Mouse (Mus musculus) CH12.LX (cell line): Measurements from ENCODE around the gene Rab44.

ENCODE experiments used
- CTCF ChIP-seq, 2 experiments: IDR thresholded peaks in 1 of 2; conservative IDR thresholded peaks in 1 of 2; 2 replicates each; pipeline ENCODE4 v1.5.1; 2011 to 2012; ENCODE audit warnings: low read depth in 2 of 2, low read length in 2 of 2, improper control_type of control experiment in 1 of 2, inconsistent platforms in 1 of 2, mild to moderate bottlenecking in 1 of 2, moderate library complexity in 1 of 2
- EP300 ChIP-seq: IDR thresholded peaks from 2 replicates; pipeline ENCODE4 v1.6.1; 2011; ENCODE audit warnings: low read length, improper control_type of control experiment
- ETS1 ChIP-seq: conservative IDR thresholded peaks from 2 replicates; pipeline ENCODE4 v1.6.1; 2012; ENCODE audit warnings: low read depth, mild to moderate bottlenecking, inconsistent platforms, low read length, improper control_type of control experiment, moderate library complexity
- MAX ChIP-seq: IDR thresholded peaks from 2 replicates; pipeline ENCODE4 v1.6.1; 2011; ENCODE audit warnings: low read length, improper control_type of control experiment
- POLR2A ChIP-seq: IDR thresholded peaks from 2 replicates; pipeline ENCODE4 v1.6.1; 2011; ENCODE audit warnings: low read depth, mild to moderate bottlenecking, improper control_type of control experiment, low read length
- USF1 ChIP-seq: IDR thresholded peaks from 2 replicates; pipeline ENCODE4 v1.6.1; 2014; ENCODE audit warnings: low read depth, mild to moderate bottlenecking, inconsistent platforms, low read length, improper control_type of control experiment

- TF ChIP-seq POLR2A (no peak), USF1 (no peak), EP300 (no peak), CTCF (conservative IDR thresholded peaks at IDR 0.05 in 1 of 2, IDR thresholded peaks at IDR 0.05 in 1 of 2; ENCODE audit: low read depth in 2 of 2, low read length in 2 of 2) (no peak), ETS1 (no peak), MAX (no peak)
Observed at GRCm38 (mm10) chr17:29083586-29083985, 30.4 kb upstream of the Rab44 start.
